Mouse (Mus musculus) G1E-ER4 (cell line): ENCODE data around the gene Mcoln3. TPM values are rescaled to one million over a fixed set of nuclear protein-coding genes. Genes with fewer than 3 reads are reported as not detected.

Experiments
- GATA1 ChIP-seq: IDR thresholded peaks from one replicate; pipeline ENCODE4 v1.8.0; 2012; ENCODE audit warnings: low read length, inconsistent platforms
- polyA plus RNA-seq: library from polyadenylated mRNA; stranded (reverse); fragments of >175 nt; gene quantifications from 2 replicates; pipeline ENCODE4 v1.2.3, GENCODE M21; 2012

The Mcoln3 gene
- polyA plus RNA-seq, 1 experiment, result not detected

- no peak for TF ChIP-seq GATA1
Measured at GRCm38 (mm10) chr3:146121310-146122124, 4.3 kb downstream of the Mcoln3 start.

GRCm38 (mm10) chr3:146122125-146122420 lies 4.8 kb downstream of the Mcoln3 start:
- no peak for TF ChIP-seq GATA1

- no peak for TF ChIP-seq GATA1
Measured at GRCm38 (mm10) chr3:146122807-146123463, 5.7 kb downstream of the Mcoln3 start.

DNA sequence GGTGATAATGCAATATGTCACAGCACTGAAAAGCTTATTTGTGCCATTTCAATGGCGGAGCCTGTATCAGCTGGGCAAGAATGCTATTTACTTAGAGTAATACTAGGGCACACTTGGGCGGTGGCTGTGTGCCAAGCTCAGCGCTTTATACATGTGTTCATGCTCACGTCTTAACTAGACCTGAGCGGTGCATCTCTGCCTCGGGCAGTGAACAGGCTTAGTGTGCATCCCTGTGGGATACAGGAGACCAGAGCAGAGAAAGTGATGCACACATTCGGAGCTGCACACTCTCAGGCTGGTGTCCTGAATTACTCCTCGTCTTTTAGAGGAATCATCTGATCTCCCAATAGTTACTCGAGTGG lies 6.2 kb downstream of the Mcoln3 start:
- TF ChIP-seq GATA1, result no peak

DNA sequence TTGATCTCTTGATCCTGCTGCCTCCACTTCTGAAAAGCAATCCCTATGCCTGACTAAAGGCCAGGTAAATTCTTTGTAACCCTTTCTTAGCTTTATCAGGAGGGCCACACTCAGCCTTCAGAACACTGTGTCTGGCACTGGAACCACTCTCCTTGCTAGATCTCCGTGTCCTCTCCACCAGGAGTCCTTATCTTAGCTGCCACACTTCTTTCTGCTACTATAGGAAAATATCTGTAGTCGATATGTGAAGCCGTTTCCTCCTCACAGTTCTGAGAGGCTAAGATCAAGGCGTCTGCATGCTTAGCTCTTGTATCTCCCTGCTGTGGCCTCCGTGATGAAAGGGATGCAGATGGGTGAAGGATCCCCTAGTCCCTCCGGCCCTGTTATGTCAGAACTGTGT lies 10.0 kb downstream of the Mcoln3 start:
- TF ChIP-seq GATA1, result no peak

- no peak for TF ChIP-seq GATA1
Measured at GRCm38 (mm10) chr3:146134834-146135233, 17.6 kb downstream of the Mcoln3 start.

- no peak for TF ChIP-seq GATA1
Measured at GRCm38 (mm10) chr3:146135417-146135816, 18.2 kb downstream of the Mcoln3 start.

GRCm38 (mm10) chr3:146136422-146136821 lies 19.2 kb downstream of the Mcoln3 start:
- TF ChIP-seq GATA1, result no peak

DNA sequence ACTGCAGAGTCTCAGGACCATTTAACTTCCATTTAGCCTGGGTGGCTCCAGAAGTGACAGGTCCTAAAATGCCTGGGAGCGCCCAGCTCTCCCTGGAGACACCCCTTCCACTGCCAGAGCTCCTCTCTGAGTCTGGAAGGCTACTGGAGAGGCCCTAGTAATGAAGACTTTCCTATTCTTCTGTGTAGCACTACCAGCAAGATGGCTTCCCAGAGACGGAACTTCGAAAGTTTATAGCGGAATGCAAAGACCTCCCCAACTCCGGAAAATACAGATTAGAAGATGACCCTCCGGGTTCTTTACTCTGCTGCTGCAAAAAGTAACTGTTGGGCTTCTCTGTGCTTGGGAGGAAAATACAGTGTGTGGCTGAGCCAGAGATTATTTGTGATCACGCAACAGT lies 23.0 kb downstream of the Mcoln3 start:
- no peak for TF ChIP-seq GATA1

GRCm38 (mm10) chr3:146142523-146142922 lies 25.3 kb downstream of the Mcoln3 start:
- TF ChIP-seq GATA1, result no peak

DNA sequence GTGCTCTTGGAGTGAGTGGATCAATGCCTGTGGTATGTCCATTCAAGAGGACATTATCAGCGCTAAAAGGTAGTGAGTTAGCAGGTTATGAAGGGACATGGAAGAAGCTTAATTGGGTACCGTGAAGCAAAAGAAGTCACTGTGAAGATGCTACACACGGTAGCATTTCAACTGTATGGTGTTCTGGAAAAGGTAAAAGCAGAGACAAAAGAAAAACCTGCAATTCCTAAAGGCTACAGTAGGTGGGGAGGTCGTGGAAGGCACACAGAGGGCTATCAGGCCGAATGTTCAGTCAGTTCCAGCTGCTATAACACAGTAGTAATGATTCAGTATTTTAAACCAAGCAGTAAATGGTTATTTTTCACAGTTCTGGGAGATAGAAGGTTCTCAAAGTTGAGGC lies 28.3 kb downstream of the Mcoln3 start:
- TF ChIP-seq GATA1, result no peak

GRCm38 (mm10) chr3:146146131-146146530 lies 28.9 kb downstream of the Mcoln3 start:
- no peak for TF ChIP-seq GATA1

GRCm38 (mm10) chr3:146149156-146150057 lies 32.2 kb downstream of the Mcoln3 start, which contains the start of gene Mcoln2:
Gene Mcoln2, plus strand, starts transcription at chr3:146149833.
- no peak for TF ChIP-seq GATA1

DNA sequence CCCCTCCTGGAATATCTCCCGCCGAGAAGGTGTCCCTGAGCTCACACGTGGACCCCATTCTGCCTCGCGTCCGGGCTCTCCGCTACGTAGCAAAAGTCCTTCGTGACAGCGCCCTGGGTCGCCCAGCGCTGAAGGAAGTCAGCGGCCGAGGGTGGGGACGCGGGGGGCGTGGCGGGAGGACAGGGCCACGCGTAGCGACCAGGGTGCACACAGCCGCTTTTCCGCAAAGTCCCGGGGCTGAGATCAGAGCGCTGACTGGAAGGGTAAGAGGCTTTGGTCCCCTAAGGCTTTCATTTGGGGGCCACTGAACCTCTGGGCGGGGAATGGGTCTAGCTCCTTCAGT lies 32.8 kb downstream of the Mcoln3 start:
- TF ChIP-seq GATA1, result no peak

DNA sequence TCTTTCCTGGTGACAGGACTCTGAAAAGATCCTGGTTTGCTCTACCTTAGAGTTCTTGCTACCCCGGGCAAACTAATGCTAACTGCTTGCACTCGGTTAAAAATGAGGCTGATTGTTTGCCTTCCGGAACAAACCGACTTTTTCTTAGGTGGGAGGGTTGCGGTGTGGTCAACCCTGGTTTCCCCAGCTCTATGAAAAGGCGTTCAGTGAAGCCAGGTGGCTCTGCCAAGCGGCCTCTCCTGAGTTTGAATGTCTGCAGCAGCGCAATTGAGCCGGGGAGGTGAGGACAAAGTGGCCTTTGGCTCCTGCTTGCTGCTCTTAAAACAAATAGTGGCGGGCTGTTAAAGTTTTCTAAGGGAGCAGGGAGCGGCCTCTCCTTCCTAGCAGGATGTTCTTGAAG lies 33.3 kb downstream of the Mcoln3 start:
- no peak for TF ChIP-seq GATA1

GRCm38 (mm10) chr3:146151328-146151727 lies 34.1 kb downstream of the Mcoln3 start:
- no peak for TF ChIP-seq GATA1
